Mouse (Mus musculus) heart, embryonic 13.5 days (tissue): Measurements from ENCODE around the gene Vbp1. TPM values are rescaled to one million over a fixed set of nuclear protein-coding genes. Genes with fewer than 3 reads are reported as not detected.
"Not testable (repeated sequence)": the region's sequence is repeated elsewhere in the genome, so short reads cannot be mapped to it uniquely, and the experiment has no call there.

ENCODE experiments used
- ATAC-seq: fragments of 200-750 bp; cut with Nextera tagmentation; 2 replicates; pipeline ENCODE4 v1.8.0; 2017; ENCODE audit warnings: moderate TSS enrichment; ENCODE audit not compliant: insufficient number of reproducible peaks, low FRiP score, low TSS enrichment; ENCODE audit errors: extremely low read depth
- H3K27ac ChIP-seq: fragments of 300-500 bp; sonication (generic); replicated peaks from 2 replicates; pipeline ENCODE4 v1.5.1; 2015; ENCODE audit warnings: moderate library complexity, mild to moderate bottlenecking, inconsistent platforms
- H3K27me3 ChIP-seq: fragments of 300-500 bp; sonication (generic); replicated peaks from 2 replicates; pipeline ENCODE4 v1.6.1; 2015; ENCODE audit warnings: mild to moderate bottlenecking, inconsistent platforms
- H3K36me3 ChIP-seq: fragments of 300-500 bp; sonication (generic); 2 replicates; pipeline ENCODE4 v1.6.1; 2015; ENCODE audit warnings: mild to moderate bottlenecking, inconsistent platforms
- H3K4me1 ChIP-seq: fragments of 300-500 bp; sonication (generic); 2 replicates; pipeline ENCODE4 v1.6.1; 2015; ENCODE audit warnings: inconsistent platforms
- H3K4me2 ChIP-seq: fragments of 300-500 bp; sonication (generic); 2 replicates; pipeline ENCODE4 v1.6.1; 2015; ENCODE audit warnings: inconsistent platforms, mild to moderate bottlenecking, moderate library complexity
- H3K4me3 ChIP-seq: fragments of 300-500 bp; sonication (generic); 2 replicates; pipeline ENCODE4 v1.5.1; 2015; ENCODE audit warnings: moderate library complexity, mild to moderate bottlenecking, inconsistent platforms
- H3K9ac ChIP-seq: fragments of 300-500 bp; sonication (generic); 2 replicates; pipeline ENCODE4 v1.6.1; 2015; ENCODE audit warnings: inconsistent platforms, mild to moderate bottlenecking, moderate library complexity
- H3K9me3 ChIP-seq: fragments of 300-500 bp; sonication (generic); 2 replicates; pipeline ENCODE4 v1.6.1; 2016; ENCODE audit warnings: inconsistent platforms
- WGBS: fragments of 180-500 bp; shearing (Covaris S2); methylation state at CpG from one replicate; pipeline ENCODE4 v1.1.7; 2015; ENCODE audit warnings: mixed read lengths; 5-methylcytosine and 5-hydroxymethylcytosine counted together
- polyA plus RNA-seq: library from polyadenylated mRNA; unstranded; fragments of >200 nt; fragmentation: Nextera tagmentation; extraction: Ambion mirVana; gene quantifications from 2 replicates; pipeline ENCODE4 v1.2.1, GENCODE M21; 2015

Gene Vbp1
- polyA plus RNA-seq = 157 and 181 TPM in 2 replicates

DNA sequence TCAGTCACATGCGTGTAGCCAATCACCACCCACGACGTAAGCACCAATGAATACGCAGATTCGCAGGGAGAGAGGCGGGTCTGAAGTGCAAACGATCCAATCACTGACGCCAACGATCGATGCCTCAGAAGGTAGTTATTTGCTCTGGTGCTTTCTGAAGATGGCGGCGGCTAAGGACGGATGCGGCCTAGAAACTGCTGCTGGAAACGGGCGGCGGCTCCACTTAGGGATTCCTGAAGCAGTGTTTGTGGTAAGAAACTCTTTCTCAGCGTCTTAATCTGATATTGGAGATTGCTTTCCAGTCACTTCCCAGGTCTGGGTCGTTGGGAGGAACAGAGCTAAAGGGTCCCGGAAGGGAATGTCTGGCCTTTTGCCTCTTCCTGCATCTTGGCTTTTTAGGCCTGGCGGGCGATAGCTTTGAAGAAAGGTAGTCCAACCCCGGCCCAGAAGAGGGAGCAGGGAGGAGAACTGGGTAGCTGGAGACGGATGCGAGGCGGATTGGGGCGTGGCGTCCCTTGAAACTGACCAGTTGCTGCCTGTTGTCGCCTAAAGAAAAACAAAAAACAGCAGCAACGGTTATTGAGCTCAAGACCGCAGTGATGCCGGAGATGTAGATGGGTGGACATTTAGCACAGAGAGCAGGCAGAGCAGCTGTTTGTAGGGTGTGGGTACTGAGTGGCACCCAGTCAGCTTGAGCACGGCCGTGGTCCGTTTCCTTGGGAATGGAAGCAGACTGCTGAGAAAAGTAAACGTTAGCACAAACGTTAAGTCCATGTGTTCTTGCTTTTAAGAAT is at the start of gene Vbp1:
TSS of gene Vbp1 (plus strand) at position 121 of the 794 bp plus-strand sequence.
- Histone ChIP-seq H3K36me3 (no peaks in the 10 kb centered on the region), H3K4me1 (no peaks in the 10 kb centered on the region), H3K27ac (peak within 1 kb of the TSS; percentile 93), H3K4me2 (peak within 1 kb of the TSS; percentile 61), H3K27me3 (no peaks in the 10 kb centered on the region), H3K9ac (peak within 1 kb of the TSS; percentile 80), H3K9me3 (no peaks in the 10 kb centered on the region), H3K4me3 (peak within 1 kb of the TSS; percentile 57)
- ATAC-seq = peak; percentile 87
- 11% methylated on average over 37 of the region's 37 CpGs for WGBS

DNA sequence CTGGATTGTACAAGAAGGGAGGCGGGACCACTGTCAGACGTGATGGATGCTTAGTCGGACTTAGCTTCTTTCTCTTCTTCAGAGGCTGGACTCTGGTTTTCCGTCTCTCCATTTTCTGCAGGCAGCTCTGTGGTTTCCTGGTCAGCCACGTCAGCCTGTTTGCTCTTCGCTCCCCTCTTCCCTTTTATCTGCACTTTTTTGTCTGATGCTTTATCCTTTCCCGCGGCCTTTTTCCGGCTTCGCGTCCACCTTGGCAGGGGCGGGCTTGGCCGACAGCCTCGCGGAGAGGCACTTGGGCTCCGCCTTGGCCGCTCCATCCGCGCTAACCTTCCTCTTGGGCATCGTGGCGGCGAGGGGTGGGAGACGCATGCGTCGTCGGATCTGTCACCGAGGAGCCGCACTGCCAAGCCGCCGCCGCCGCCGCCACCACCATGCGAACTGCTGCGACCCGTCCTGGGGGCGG is 38.9 kb upstream of the Vbp1 start:
- H3K36me3 ChIP-seq, ATAC-seq, H3K9me3 ChIP-seq, H3K27ac ChIP-seq, H3K27me3 ChIP-seq, H3K4me1 ChIP-seq: not testable (repeated sequence)
- H3K4me3 ChIP-seq = peak overlapping the region; percentile 50
- peak overlapping the region; percentile 67 for H3K9ac ChIP-seq
- 11% methylated on average over 37 of the region's 37 CpGs for WGBS
- peak overlapping the region; percentile 65 for H3K4me2 ChIP-seq

DNA sequence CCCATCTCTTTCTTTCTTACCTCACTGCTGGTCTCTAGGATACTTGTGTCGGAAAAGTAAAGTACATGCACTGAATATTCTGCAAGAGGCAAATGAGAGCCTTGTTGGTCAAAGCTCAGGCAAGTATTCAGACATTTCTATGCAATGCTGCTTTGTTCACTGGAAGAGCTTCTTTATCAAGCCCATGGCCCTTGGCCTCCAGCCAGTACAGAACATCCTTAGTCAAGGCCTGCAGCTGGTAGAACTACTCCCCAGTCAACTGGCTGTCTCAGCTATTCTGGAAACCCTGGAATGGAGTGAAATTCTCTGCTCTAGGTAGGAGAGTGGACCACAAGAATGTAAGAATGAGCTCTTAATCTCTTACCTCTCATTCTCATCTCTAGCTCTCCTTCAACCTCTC is 24.2 kb upstream of the Vbp1 start:
- 71% methylated on average over 1 of the region's 1 CpGs for WGBS
- Histone ChIP-seq H3K4me3 (no peak overlapping the region), H3K9me3 (no peaks in the 10 kb centered on the region), H3K9ac (no peak overlapping the region), H3K27me3 (no peaks in the 10 kb centered on the region), H3K4me2 (no peak overlapping the region), H3K36me3 (no peaks in the 10 kb centered on the region), H3K4me1 (no peaks in the 10 kb centered on the region), H3K27ac (no peak overlapping the region)
- no peak for ATAC-seq

DNA sequence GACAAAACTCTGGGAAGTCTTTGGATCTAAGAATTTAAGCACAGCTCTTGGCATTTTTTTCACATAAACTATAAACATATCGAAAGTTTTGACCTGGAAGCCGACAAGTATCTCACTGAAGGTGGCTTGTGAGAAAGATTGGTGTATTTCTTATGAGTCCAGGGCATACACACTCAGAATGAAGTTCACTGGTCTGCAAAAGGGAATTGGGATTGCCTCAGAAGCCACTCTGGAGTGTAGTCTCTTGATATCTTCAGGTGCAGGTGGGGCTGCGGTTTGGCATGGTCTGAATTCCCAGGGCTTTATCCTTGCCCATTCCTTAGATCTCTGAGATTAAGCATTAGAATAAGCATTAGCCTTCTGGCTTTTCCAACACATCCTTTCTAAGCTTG is 316 bp upstream of the Vbp1 start:
- H3K9ac ChIP-seq = no peak overlapping the region
- no peaks in the 10 kb centered on the region for H3K9me3 ChIP-seq
- WGBS = 20% methylated on average over 3 of the region's 3 CpGs
- H3K4me2 ChIP-seq = peak overlapping the region; percentile 61
- H3K27me3 ChIP-seq = no peaks in the 10 kb centered on the region
- no peaks in the 10 kb centered on the region for H3K36me3 ChIP-seq
- no peak overlapping the region for H3K27ac ChIP-seq
- no peak for ATAC-seq
- peak overlapping the region; percentile 57; the same call in 1 of the 2 replicates for H3K4me3 ChIP-seq
- no peaks in the 10 kb centered on the region for H3K4me1 ChIP-seq

DNA sequence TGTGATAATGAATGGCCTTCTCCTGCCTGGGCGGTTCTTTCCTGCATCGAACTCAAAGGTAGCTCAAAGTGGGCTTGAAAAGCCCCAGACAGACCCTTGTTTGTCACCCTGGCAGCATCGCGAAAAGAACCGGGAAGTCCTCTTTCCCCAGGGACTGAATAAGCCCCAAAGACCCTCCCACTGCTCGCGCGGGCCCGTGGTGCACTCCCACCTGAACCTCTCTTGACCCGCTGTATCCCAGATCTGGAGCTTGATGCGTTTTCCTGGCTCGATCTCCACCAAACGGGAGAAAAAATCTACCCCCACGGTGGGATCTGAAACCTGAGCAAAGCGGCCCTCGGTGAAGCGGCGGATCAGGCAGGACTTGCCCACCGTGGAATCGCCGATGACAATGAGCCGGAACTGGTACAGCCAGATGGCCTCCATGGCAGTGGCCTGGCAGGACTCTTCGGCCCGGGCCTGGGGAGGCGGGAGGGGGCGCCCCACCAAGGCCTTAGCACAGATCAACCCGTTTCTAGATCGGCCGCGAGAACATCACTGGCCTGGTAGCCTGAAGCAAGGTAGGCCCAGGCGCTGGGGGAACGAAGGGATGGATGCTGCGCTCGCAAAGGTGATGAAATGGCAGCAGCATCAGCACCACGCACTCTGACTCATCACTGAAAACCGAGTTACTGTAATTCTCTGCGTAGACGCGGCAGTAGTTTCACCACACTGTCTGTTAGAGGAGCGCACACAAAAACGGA is 63.7 kb downstream of the Vbp1 start, which contains the start of gene Rab39b:
TSS of gene Rab39b (minus strand) at position 650 of the 743 bp plus-strand sequence.
- whole genome bisulfite sequencing = 12% methylated on average over 41 of the region's 41 CpGs
- Histone ChIP-seq H3K27me3 (peaks cover 6% of the 10 kb centered on the region; the same call in 1 of the 2 replicates), H3K9ac (peak within 1 kb of the TSS; percentile 58), H3K4me1 (no peaks in the 10 kb centered on the region), H3K36me3 (no peaks in the 10 kb centered on the region), H3K27ac (no peak within 1 kb of the TSS), H3K4me3 (peak within 1 kb of the TSS; percentile 54), H3K9me3 (no peaks in the 10 kb centered on the region), H3K4me2 (peak within 1 kb of the TSS; percentile 71)
- ATAC-seq = no peak

DNA sequence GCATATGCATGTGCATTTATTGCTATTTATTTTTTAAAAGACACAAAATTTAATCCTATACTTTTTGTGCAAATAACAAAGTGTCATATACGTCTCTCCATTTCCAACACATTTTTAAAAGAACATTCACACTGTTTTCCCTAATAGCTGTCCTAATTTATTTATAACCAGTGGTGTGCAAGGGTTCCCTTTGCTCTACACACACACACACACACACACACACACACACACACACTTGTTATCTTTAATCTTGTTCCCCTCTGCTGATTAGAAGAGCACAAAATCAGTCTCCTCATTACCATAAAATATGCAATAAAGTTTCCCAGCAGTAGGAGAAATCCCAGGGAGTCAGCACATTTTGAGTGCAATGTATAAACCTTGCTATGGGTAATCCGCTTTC is 64.4 kb downstream of the Vbp1 start:
- Histone ChIP-seq H3K4me3 (no peak overlapping the region), H3K9ac (no peak overlapping the region), H3K9me3 (no peaks in the 10 kb centered on the region), H3K4me2 (no peak overlapping the region), H3K36me3 (no peaks in the 10 kb centered on the region), H3K27ac (no peak overlapping the region), H3K4me1 (no peaks in the 10 kb centered on the region), H3K27me3 (peaks cover 6% of the 10 kb centered on the region; the same call in 1 of the 2 replicates)
- ATAC-seq = no peak
- WGBS = 72% methylated on average over 2 of the region's 2 CpGs

Other genes starting within 250 kb of the Vbp1 start
- 77.7 and 81.1 TPM in 2 replicates for gene Fundc2, start 131.9 kb upstream of the Vbp1 start, polyA plus RNA-seq
- 1.6 and 2.3 TPM in 2 replicates for gene F8, start 131.7 kb upstream of the Vbp1 start, polyA plus RNA-seq
- 17.2 and 18.3 TPM in 2 replicates for gene Cmc4, start 97.7 kb upstream of the Vbp1 start, polyA plus RNA-seq
- 5.3 and 5.4 TPM in 2 replicates for gene Mtcp1, start 97.7 kb upstream of the Vbp1 start, polyA plus RNA-seq
- 45.9 and 57.7 TPM in 2 replicates for gene Brcc3, start 97.7 kb upstream of the Vbp1 start, polyA plus RNA-seq
- 0.40 and 0.41 TPM in 2 replicates for gene Rab39b, start 63.9 kb downstream of the Vbp1 start, polyA plus RNA-seq